Mouse (Mus musculus) right cerebral cortex, adult 18-20 months (tissue): ENCODE measurements around the gene Xpo4.
"Not testable (repeated sequence)": the region's sequence is repeated elsewhere in the genome, so short reads cannot be mapped to it uniquely, and the experiment has no call there.

Source experiments
- DNase-seq: peaks from one replicate; pipeline ENCODE4 v3.0.0; 2022; ENCODE audit warnings: mixed read lengths

The Xpo4 gene

GRCm38 (mm10) chr14:57679958-57680535, 14.8 kb upstream of the Xpo4 start:
- peak; percentile 78 for DNase-seq

GRCm38 (mm10) chr14:57679523-57679922, 14.3 kb upstream of the Xpo4 start:
- DNase-seq = no peak

GRCm38 (mm10) chr14:57675481-57675880, 10.3 kb upstream of the Xpo4 start:
- no peak for DNase-seq

- no peak for DNase-seq
Measured at GRCm38 (mm10) chr14:57665628-57665950, 359 bp upstream of the Xpo4 start.

- DNase-seq = no peak
Measured at GRCm38 (mm10) chr14:57664311-57664821, 864 bp downstream of the Xpo4 start.

- no peak for DNase-seq
Measured at GRCm38 (mm10) chr14:57663630-57664029, 1.6 kb downstream of the Xpo4 start.

GRCm38 (mm10) chr14:57658301-57658700, 6.9 kb downstream of the Xpo4 start:
- no peak for DNase-seq

- DNase-seq = no peak
Measured at GRCm38 (mm10) chr14:57657500-57657899, 7.7 kb downstream of the Xpo4 start.

- not testable (repeated sequence) for DNase-seq
Measured at GRCm38 (mm10) chr14:57656519-57656918, 8.7 kb downstream of the Xpo4 start.

GRCm38 (mm10) chr14:57649501-57649900, 15.7 kb downstream of the Xpo4 start:
- DNase-seq = no peak

- DNase-seq = no peak
Measured at GRCm38 (mm10) chr14:57646155-57646554, 19.1 kb downstream of the Xpo4 start.

- no peak for DNase-seq
Measured at GRCm38 (mm10) chr14:57639153-57639552, 26.1 kb downstream of the Xpo4 start.

- no peak for DNase-seq
Measured at GRCm38 (mm10) chr14:57634141-57634540, 31.1 kb downstream of the Xpo4 start.

GRCm38 (mm10) chr14:57629595-57629994, 35.6 kb downstream of the Xpo4 start:
- DNase-seq = no peak

- no peak for DNase-seq
Measured at GRCm38 (mm10) chr14:57622934-57623333, 42.3 kb downstream of the Xpo4 start.

- no peak for DNase-seq
Measured at GRCm38 (mm10) chr14:57621699-57622098, 43.5 kb downstream of the Xpo4 start.

- no peak for DNase-seq
Measured at GRCm38 (mm10) chr14:57620598-57621236, 44.5 kb downstream of the Xpo4 start.

GRCm38 (mm10) chr14:57619487-57619886, 45.7 kb downstream of the Xpo4 start:
- peak; percentile 43 for DNase-seq

GRCm38 (mm10) chr14:57617675-57618074, 47.6 kb downstream of the Xpo4 start:
- no peak for DNase-seq

- DNase-seq = no peak
Measured at GRCm38 (mm10) chr14:57616339-57616965, 48.8 kb downstream of the Xpo4 start.

GRCm38 (mm10) chr14:57615828-57616227, 49.4 kb downstream of the Xpo4 start:
- DNase-seq = no peak

- DNase-seq = no peak
Measured at GRCm38 (mm10) chr14:57611034-57611433, 54.2 kb downstream of the Xpo4 start.

GRCm38 (mm10) chr14:57609816-57610329, 55.4 kb downstream of the Xpo4 start:
- no peak for DNase-seq

- peak; percentile 80 for DNase-seq
Measured at GRCm38 (mm10) chr14:57607500-57607899, 57.7 kb downstream of the Xpo4 start.
